Mouse (Mus musculus) inflammation-experienced regulatory T-cells, adult 6 months (primary cell): ENCODE results near the gene Daam1. TPM values are rescaled to one million over a fixed set of nuclear protein-coding genes. Genes with fewer than 3 reads are reported as not detected.
A peak's percentile ranks its signal among the peaks of the same experiment; 100 is the strongest.

Source experiments
- ATAC-seq: one replicate; pipeline ENCODE4 v1.8.0; 2017
- polyA plus RNA-seq, 3 experiments: library from polyadenylated mRNA; unstranded; fragments of 100-300 nt; shearing (Covaris generic); gene quantifications; one replicate each; pipeline ENCODE4 v1.2.1; 2017

Gene Daam1
- polyA plus RNA-seq, 3 experiments from 2014 or later: 1.4 to 3.0 (median 1.6) TPM

DNA sequence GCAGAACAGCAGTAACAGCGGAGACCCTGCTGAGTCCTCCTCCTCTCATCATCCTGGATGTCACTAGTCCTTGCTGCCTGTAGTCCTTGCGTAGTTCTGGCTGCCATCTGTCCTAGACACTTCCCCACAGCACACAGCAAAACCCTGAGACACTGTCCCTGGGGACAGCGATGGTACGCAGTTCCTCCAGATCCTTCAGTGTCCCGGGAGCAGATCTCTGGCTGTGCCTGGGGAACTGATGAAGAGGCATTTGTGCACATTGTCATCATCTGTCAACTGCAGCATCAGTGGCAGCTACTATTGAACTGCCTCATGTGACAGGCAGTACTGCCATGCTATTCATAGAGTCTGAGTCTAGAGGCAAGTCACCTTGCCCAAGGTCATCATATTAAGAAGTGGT, 107.6 kb downstream of the Daam1 start:
- ATAC-seq: no peak

- no peak for ATAC-seq
Observed at GRCm38 (mm10) chr12:71941290-71941689, 110.4 kb downstream of the Daam1 start.

DNA sequence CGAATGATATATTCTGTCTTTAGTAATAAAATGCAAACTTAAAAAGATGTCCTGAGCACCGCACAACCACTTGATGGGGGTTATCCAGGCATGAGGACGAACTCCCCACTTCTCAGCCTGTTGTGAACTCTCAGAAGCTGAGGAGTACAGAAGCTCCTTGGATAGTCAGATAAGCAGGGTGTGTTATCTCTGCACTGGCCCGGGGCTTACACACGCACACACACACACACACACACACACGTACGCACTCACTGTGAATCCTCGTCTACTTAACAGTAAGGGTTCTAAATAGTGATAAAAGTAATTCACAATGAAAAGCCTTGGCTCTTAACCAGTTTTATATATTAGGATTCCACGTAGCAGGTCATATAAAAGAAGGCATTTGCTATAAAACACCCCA, 112.2 kb downstream of the Daam1 start:
- ATAC-seq: no peak

GRCm38 (mm10) chr12:71943646-71944045, 112.8 kb downstream of the Daam1 start:
- ATAC-seq: no peak

- ATAC-seq: no peak
Observed at GRCm38 (mm10) chr12:71945844-71946243, 115.0 kb downstream of the Daam1 start.

- no peak for ATAC-seq
Observed at GRCm38 (mm10) chr12:71946448-71946847, 115.6 kb downstream of the Daam1 start.

GRCm38 (mm10) chr12:71948972-71949371, 118.1 kb downstream of the Daam1 start:
- no peak for ATAC-seq

GRCm38 (mm10) chr12:71949606-71950005, 118.7 kb downstream of the Daam1 start:
- ATAC-seq: no peak

DNA sequence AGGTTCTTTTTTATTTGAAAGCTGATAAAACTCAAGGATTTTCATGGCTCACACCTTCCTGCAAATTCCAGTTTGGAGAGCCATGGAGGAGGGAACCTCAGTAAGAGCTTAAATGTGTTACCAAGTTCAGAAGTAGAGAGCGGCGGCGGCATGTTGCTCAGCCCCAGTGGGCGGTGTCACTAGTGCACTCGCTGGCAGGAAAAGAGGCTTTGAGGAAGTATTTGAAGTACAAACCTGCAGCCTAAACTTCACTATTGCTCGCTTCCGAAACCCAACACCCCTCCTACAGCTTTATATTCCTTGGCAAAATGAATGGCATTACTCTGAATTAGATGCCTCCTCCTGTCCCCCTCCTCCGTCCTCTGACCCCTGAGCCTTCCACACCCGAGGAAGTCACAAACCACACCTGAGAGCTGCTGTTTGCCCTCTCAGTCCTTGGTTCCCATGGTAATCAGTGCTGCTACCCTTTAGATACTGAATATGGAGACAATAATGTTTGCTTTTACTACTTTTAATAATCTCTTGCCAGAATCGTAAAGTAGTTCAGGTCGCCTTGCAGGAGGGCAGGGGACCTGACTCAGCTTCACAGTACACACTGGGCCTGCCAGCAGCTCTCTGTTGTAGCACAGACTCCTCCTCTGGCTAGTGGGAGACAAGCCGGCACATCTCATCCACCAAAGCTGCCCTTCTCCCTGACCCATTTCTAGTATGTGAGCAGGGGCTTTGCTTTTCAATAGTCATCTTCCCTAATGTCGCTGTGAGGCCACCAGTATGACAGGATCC, 119.4 kb downstream of the Daam1 start:
- ATAC-seq: peak; percentile 85

- peak; percentile 45 for ATAC-seq
Observed at GRCm38 (mm10) chr12:71954180-71954935, 123.5 kb downstream of the Daam1 start.

- ATAC-seq: no peak
Observed at GRCm38 (mm10) chr12:71956980-71957379, 126.1 kb downstream of the Daam1 start.

GRCm38 (mm10) chr12:71957496-71957895, 126.6 kb downstream of the Daam1 start:
- no peak for ATAC-seq

DNA sequence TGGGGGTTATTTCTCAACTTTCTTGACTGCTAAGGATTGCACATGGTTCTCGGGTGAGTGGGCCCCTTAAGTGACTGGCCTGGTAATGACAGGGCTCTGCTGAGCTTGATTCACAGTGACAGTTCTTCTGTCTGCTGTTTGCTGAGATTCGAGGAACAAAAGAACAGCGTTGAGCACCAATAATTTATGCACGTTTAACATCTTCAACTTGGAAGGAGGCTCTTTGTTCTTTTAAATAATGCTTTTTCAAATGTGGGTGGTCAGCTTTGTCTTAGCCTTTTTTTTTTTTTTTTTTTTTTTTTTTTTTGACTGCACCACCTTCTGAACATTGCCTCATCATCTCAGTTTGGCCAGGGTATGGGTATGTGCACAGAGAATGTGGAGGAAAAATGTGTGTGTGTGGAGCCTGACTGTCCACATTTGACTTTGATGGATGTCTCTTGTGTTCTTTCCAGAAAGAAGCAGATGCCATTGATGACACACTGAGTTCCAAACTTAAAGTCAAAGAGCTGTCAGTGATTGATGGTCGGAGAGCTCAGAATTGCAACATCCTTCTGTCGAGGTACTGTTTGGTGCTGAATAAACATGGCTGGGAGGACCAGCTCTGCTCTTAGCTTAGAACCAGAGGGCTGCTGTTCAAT, 128.6 kb downstream of the Daam1 start:
- ATAC-seq: no peak

DNA sequence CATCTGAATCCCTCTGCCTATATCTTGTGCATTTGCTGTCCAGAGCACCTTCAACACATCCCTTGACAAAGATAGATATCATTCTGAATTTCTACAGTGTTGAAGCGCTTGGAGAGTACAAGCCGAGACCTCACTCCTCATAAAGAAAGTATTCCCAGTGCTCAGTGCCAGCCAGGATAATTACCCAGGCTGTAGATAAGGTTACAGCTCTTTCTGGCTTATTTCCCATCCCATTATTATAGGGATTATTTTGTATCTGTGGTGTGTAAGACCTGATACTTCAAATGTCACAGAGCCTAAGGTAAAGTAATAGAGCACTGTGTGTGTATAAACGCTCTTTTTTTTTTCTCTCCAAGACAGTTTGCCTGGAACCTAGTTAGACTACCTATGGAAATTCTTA, 130.8 kb downstream of the Daam1 start:
- ATAC-seq: no peak

GRCm38 (mm10) chr12:71962616-71963015, 131.7 kb downstream of the Daam1 start:
- ATAC-seq: no peak

GRCm38 (mm10) chr12:71968592-71968991, 137.7 kb downstream of the Daam1 start:
- ATAC-seq: no peak

DNA sequence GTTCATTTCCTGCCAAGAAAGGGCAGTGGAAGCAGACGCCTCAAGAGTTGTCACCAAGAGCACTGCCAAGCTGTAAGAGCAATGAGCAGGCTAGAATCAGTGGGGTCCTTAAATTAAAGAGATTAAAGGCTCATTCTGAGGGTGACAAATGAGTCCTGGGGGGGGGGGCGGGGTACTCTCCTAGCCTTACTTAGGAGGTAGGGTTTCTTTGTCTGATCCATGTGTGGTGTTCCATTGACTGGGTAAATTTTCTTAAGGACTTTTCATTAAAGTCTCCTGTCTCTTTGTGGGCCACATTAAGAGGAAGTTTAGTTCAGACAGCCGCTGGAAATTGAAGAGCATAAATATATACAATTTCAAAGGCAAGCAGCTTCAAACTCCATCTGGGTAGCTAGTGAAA, 138.1 kb downstream of the Daam1 start:
- no peak for ATAC-seq

GRCm38 (mm10) chr12:71969439-71969838, 138.6 kb downstream of the Daam1 start:
- no peak for ATAC-seq

GRCm38 (mm10) chr12:71969941-71970629, 139.2 kb downstream of the Daam1 start:
- no peak for ATAC-seq

DNA sequence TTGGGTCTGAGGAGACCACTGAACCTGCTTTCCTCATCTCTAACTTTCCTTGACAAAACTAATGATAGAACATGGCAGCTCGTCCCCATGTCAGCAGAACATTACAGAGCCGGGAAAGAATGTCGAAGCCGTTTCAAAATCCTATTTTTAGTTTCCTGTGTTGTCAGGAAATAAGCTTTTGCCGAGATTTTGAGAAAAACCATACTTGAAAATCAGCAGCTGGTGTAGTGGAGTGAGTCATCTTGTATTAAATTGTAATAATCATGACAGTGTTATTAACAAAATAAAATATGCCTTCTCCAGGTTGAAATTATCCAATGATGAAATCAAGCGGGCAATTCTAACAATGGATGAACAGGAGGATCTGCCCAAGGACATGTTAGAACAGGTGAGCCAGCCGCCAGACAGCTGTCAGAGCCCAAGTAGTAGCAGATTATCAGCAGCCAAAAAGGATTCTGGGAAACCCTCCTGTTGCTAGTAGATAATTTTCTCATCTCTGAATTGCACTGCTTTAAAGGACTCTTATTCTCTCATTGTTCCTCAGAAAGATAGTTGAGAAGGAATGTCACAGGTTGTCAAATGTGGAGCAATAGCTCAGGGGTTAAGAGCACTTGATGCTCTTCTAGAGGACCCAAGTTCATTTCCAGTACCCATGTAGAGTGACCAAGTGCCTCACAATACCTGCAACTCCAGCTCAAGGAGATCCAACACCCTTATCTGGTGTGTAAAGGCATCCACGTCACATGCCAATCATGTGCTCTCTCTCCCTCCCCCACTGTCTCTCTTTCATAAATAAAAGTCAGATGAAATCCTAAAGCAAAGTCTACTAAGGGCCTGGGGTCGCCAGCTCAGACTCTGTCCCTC, 140.1 kb downstream of the Daam1 start:
- no peak for ATAC-seq

- ATAC-seq: no peak
Observed at GRCm38 (mm10) chr12:71972126-71972525, 141.2 kb downstream of the Daam1 start.
